Mouse (Mus musculus): Measurements from ENCODE around the gene Nek11. TPM values are rescaled to one million over a fixed set of nuclear protein-coding genes. Genes with fewer than 3 reads are reported as not detected.

Gene Nek11
- 0.43 and 0.50 TPM in 2 replicates for polyA plus RNA-seq (2014; fragmentation: Nextera tagmentation; extraction: Ambion mirVana)

- Histone ChIP-seq H3K9me3 (replicated peaks; ENCODE audit: control insufficient read depth, low read length) (no peaks in the 10 kb centered on the region), H3K4me3 (ENCODE audit: low read depth, low read length) (peak within 1 kb of the TSS; percentile 70), H3K27ac (replicated peaks; ENCODE audit: low read depth, low read length) (peak within 1 kb of the TSS; percentile 82), H3K4me2 (ENCODE audit: low read depth, low read length) (peak within 1 kb of the TSS; percentile 57), H3K27me3 (ENCODE audit: control insufficient read depth, insufficient read depth, low read length) (no peaks in the 10 kb centered on the region), H3K9ac (replicated peaks; ENCODE audit: low read length) (peak within 1 kb of the TSS; percentile 74), H3K4me1 (ENCODE audit: control insufficient read depth, insufficient read depth, low read length) (no peaks in the 10 kb centered on the region), H3K36me3 (replicated peaks; ENCODE audit: control insufficient read depth, insufficient read depth, low read depth, low read length) (no peaks in the 10 kb centered on the region)
- DNase-seq (ENCODE audit: low spot score) (peak; percentile 96), ATAC-seq (replicated peaks; ENCODE audit: insufficient number of reproducible peaks, low FRiP score, low TSS enrichment, low read depth) (peak; percentile 98)
- WGBS = under 1% methylated on average over 44 of the region's 44 CpGs
These were observed at the start of gene Nek11, which contains the start of gene Aste1 for GRCm38 (mm10) chr9:105395218-105395627. Gene Nek11 (minus strand): TSS chr9:105395524. Gene Aste1 (plus strand): TSS chr9:105395392.

- 95% methylated on average over 6 of the region's 6 CpGs for WGBS
- no peaks in the 10 kb centered on the region for H3K36me3 ChIP-seq (replicated peaks; ENCODE audit: control insufficient read depth, insufficient read depth, low read depth, low read length)
These were observed 13.2 kb upstream of the Nek11 start for GRCm38 (mm10) chr9:105408549-105408948.

GRCm38 (mm10) chr9:105394720-105395119 is 604 bp downstream of the Nek11 start:
- Histone ChIP-seq H3K27ac (replicated peaks; ENCODE audit: low read depth, low read length) (no peak overlapping the region), H3K9me3 (replicated peaks; ENCODE audit: control insufficient read depth, low read length) (no peaks in the 10 kb centered on the region), H3K4me2 (ENCODE audit: low read depth, low read length) (peak overlapping the region; percentile 57), H3K9ac (replicated peaks; ENCODE audit: low read length) (no peak overlapping the region), H3K4me3 (ENCODE audit: low read depth, low read length) (peak overlapping the region; percentile 70), H3K36me3 (replicated peaks; ENCODE audit: control insufficient read depth, insufficient read depth, low read depth, low read length) (no peaks in the 10 kb centered on the region), H3K27me3 (ENCODE audit: control insufficient read depth, insufficient read depth, low read length) (no peaks in the 10 kb centered on the region), H3K4me1 (ENCODE audit: control insufficient read depth, insufficient read depth, low read length) (no peaks in the 10 kb centered on the region)
- ATAC-seq (replicated peaks; ENCODE audit: insufficient number of reproducible peaks, low FRiP score, low TSS enrichment, low read depth) (peak; percentile 20; the same call in 1 of the 2 replicates), DNase-seq (ENCODE audit: low spot score) (no peak)
- 9% methylated on average over 11 of the region's 11 CpGs for WGBS

More at GRCm38 (mm10) chr9:105408549-105408948, 13.2 kb upstream of the Nek11 start:
- ATAC-seq (replicated peaks; ENCODE audit: insufficient number of reproducible peaks, low FRiP score, low TSS enrichment, low read depth) (no peak), DNase-seq (ENCODE audit: low spot score) (no peak)
- H3K4me2 ChIP-seq (ENCODE audit: low read depth, low read length) = no peak overlapping the region
- no peaks in the 10 kb centered on the region for H3K4me1 ChIP-seq (ENCODE audit: control insufficient read depth, insufficient read depth, low read length)
- no peak overlapping the region for H3K4me3 ChIP-seq (ENCODE audit: low read depth, low read length)
- H3K9ac ChIP-seq (replicated peaks; ENCODE audit: low read length) = no peak overlapping the region
- H3K27ac ChIP-seq (replicated peaks; ENCODE audit: low read depth, low read length) = no peak overlapping the region
- no peaks in the 10 kb centered on the region for H3K9me3 ChIP-seq (replicated peaks; ENCODE audit: control insufficient read depth, low read length)
- H3K27me3 ChIP-seq (ENCODE audit: control insufficient read depth, insufficient read depth, low read length) = no peaks in the 10 kb centered on the region

GRCm38 (mm10) chr9:105390616-105391015 is 4.7 kb downstream of the Nek11 start:
- H3K4me2 ChIP-seq (ENCODE audit: low read depth, low read length) = no peak overlapping the region
- no peaks in the 10 kb centered on the region for H3K4me1 ChIP-seq (ENCODE audit: control insufficient read depth, insufficient read depth, low read length)
- DNase-seq (ENCODE audit: low spot score) (no peak), ATAC-seq (replicated peaks; ENCODE audit: insufficient number of reproducible peaks, low FRiP score, low TSS enrichment, low read depth) (no peak)
- H3K4me3 ChIP-seq (ENCODE audit: low read depth, low read length) = no peak overlapping the region
- H3K27me3 ChIP-seq (ENCODE audit: control insufficient read depth, insufficient read depth, low read length) = no peaks in the 10 kb centered on the region
- no peak overlapping the region for H3K27ac ChIP-seq (replicated peaks; ENCODE audit: low read depth, low read length)
- no peak overlapping the region for H3K9ac ChIP-seq (replicated peaks; ENCODE audit: low read length)
- no peaks in the 10 kb centered on the region for H3K9me3 ChIP-seq (replicated peaks; ENCODE audit: control insufficient read depth, low read length)
- 64% methylated on average over 4 of the region's 5 CpGs for WGBS
- no peaks in the 10 kb centered on the region for H3K36me3 ChIP-seq (replicated peaks; ENCODE audit: control insufficient read depth, insufficient read depth, low read depth, low read length)

- Histone ChIP-seq H3K36me3 (replicated peaks; ENCODE audit: control insufficient read depth, insufficient read depth, low read depth, low read length) (no peaks in the 10 kb centered on the region), H3K4me2 (ENCODE audit: low read depth, low read length) (no peak overlapping the region), H3K9me3 (replicated peaks; ENCODE audit: control insufficient read depth, low read length) (no peaks in the 10 kb centered on the region), H3K27me3 (ENCODE audit: control insufficient read depth, insufficient read depth, low read length) (no peaks in the 10 kb centered on the region), H3K9ac (replicated peaks; ENCODE audit: low read length) (no peak overlapping the region), H3K27ac (replicated peaks; ENCODE audit: low read depth, low read length) (no peak overlapping the region), H3K4me1 (ENCODE audit: control insufficient read depth, insufficient read depth, low read length) (no peaks in the 10 kb centered on the region), H3K4me3 (ENCODE audit: low read depth, low read length) (no peak overlapping the region)
- DNase-seq (ENCODE audit: low spot score) (peak; percentile 82), ATAC-seq (replicated peaks; ENCODE audit: insufficient number of reproducible peaks, low FRiP score, low TSS enrichment, low read depth) (no peak)
- 18% methylated on average over 4 of the region's 4 CpGs for WGBS
These were observed 6.0 kb downstream of the Nek11 start for GRCm38 (mm10) chr9:105389289-105389688.

GRCm38 (mm10) chr9:105387403-105387802 is 7.9 kb downstream of the Nek11 start:
- no peak overlapping the region for H3K9ac ChIP-seq (replicated peaks; ENCODE audit: low read length)
- H3K4me3 ChIP-seq (ENCODE audit: low read depth, low read length) = no peak overlapping the region
- 84% methylated on average over 5 of the region's 5 CpGs for WGBS
- H3K27ac ChIP-seq (replicated peaks; ENCODE audit: low read depth, low read length) = no peak overlapping the region
- H3K9me3 ChIP-seq (replicated peaks; ENCODE audit: control insufficient read depth, low read length) = no peaks in the 10 kb centered on the region
- no peak overlapping the region for H3K4me2 ChIP-seq (ENCODE audit: low read depth, low read length)
- ATAC-seq (replicated peaks; ENCODE audit: insufficient number of reproducible peaks, low FRiP score, low TSS enrichment, low read depth) (no peak), DNase-seq (ENCODE audit: low spot score) (no peak)
- H3K4me1 ChIP-seq (ENCODE audit: control insufficient read depth, insufficient read depth, low read length) = no peaks in the 10 kb centered on the region
- H3K27me3 ChIP-seq (ENCODE audit: control insufficient read depth, insufficient read depth, low read length) = no peaks in the 10 kb centered on the region
- H3K36me3 ChIP-seq (replicated peaks; ENCODE audit: control insufficient read depth, insufficient read depth, low read depth, low read length) = no peaks in the 10 kb centered on the region

GRCm38 (mm10) chr9:105379533-105380145 is 15.7 kb downstream of the Nek11 start:
- ATAC-seq (replicated peaks; ENCODE audit: insufficient number of reproducible peaks, low FRiP score, low TSS enrichment, low read depth) = 0 out of 2 replicates have a peak, but pooled peaks have one; percentile 75
- no peak overlapping the region for H3K4me3 ChIP-seq (ENCODE audit: low read depth, low read length)
- H3K9ac ChIP-seq (replicated peaks; ENCODE audit: low read length) = no peak overlapping the region
- no peaks in the 10 kb centered on the region for H3K36me3 ChIP-seq (replicated peaks; ENCODE audit: control insufficient read depth, insufficient read depth, low read depth, low read length)
- no peak overlapping the region for H3K27ac ChIP-seq (replicated peaks; ENCODE audit: low read depth, low read length)
- WGBS = 76% methylated on average over 8 of the region's 8 CpGs
- no peaks in the 10 kb centered on the region for H3K4me1 ChIP-seq (ENCODE audit: control insufficient read depth, insufficient read depth, low read length)
- no peaks in the 10 kb centered on the region for H3K9me3 ChIP-seq (replicated peaks; ENCODE audit: control insufficient read depth, low read length)
- H3K4me2 ChIP-seq (ENCODE audit: low read depth, low read length) = no peak overlapping the region
- DNase-seq (ENCODE audit: low spot score) = no peak
- H3K27me3 ChIP-seq (ENCODE audit: control insufficient read depth, insufficient read depth, low read length) = no peaks in the 10 kb centered on the region

- no peak overlapping the region for H3K4me2 ChIP-seq (ENCODE audit: low read depth, low read length)
- H3K4me3 ChIP-seq (ENCODE audit: low read depth, low read length) = no peak overlapping the region
- H3K27me3 ChIP-seq (ENCODE audit: control insufficient read depth, insufficient read depth, low read length) = no peaks in the 10 kb centered on the region
- DNase-seq (ENCODE audit: low spot score) = no peak
- H3K27ac ChIP-seq (replicated peaks; ENCODE audit: low read depth, low read length) = no peak overlapping the region
- no peaks in the 10 kb centered on the region for H3K9me3 ChIP-seq (replicated peaks; ENCODE audit: control insufficient read depth, low read length)
- no peaks in the 10 kb centered on the region for H3K4me1 ChIP-seq (ENCODE audit: control insufficient read depth, insufficient read depth, low read length)
- WGBS = 74% methylated on average over 3 of the region's 3 CpGs
- no peak for ATAC-seq (replicated peaks; ENCODE audit: insufficient number of reproducible peaks, low FRiP score, low TSS enrichment, low read depth)
- no peak overlapping the region for H3K9ac ChIP-seq (replicated peaks; ENCODE audit: low read length)
- no peaks in the 10 kb centered on the region for H3K36me3 ChIP-seq (replicated peaks; ENCODE audit: control insufficient read depth, insufficient read depth, low read depth, low read length)
These were observed 17.7 kb downstream of the Nek11 start for GRCm38 (mm10) chr9:105377622-105378021.

Measured in embryonic facial prominence, embryonic 11.5 days (tissue).